Mouse (Mus musculus): ENCODE measurements around the gene Gcfc2.

The Gcfc2 gene

DNA sequence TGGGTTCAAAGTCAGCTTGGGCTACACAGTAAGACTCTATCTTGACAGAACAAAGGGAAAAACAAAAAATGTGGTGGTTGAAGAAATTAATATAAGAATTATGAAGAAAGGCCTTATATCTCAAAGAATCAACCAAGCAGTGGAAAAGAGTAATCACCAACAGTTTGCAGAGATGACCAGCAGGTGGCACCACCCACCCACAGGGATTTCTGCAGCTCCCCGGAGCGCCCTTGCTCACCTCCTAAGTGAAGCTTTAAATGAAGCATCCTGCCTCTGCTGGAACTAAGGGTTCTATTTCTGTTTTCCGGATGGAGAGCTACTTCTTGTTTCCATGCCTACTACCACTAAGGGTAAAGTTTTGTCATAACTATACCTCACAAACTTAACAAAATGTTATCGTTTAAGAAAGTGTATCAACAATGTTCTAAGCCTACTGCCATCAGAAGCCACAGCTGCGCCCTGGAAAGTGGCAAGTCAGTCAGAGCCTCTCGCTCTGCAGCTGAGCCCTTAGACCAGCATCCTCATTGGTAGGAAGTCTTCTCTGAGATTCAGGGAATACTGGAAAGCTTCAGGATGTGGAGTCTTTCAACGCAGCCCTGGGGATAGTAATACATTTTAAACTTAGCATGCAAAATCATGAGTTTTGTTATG lies 52.6 kb downstream of the Gcfc2 start:
- DNase-seq (ENCODE audit: low read depth, low spot score): peak; percentile 71

DNA sequence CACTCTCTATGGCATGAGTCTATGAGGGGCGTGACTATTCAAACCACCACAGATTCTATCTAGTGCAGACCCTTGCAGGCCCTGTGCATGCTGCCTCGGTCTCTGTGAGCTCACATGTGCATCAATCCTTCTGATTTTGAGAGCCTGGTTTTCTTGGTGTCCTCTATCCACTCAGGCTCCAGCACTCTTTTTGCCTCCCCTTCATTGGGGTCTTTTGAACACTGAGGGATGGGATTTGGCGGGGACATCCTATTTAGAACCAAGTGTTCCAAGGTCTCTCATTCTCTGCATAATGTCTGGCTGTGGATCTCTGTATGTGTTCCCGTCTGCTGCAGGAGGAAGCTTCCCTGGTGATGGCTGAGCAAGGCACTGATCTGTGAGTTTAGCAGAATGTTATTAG lies 55.8 kb downstream of the Gcfc2 start:
- DNase-seq (ENCODE audit: low read depth, low spot score): no peak

DNA sequence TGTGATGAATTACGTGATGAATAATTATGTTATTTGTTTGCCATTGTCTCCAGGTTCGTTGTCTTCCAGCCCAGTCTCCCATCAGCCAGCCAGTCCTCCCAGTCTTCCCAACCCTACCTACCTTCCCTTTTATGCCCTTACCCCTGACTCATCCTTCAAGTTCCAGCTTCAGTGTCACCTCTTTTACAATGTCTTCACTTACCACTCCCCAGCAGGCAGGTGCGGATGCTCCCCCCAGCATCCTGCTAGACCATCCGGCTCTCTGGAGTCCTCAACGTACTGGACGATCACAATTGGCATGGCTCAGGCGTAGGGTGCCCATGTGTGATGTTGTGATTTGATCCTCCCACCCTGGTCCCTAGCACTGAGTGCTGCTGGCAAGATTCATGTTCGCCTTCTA lies 62.7 kb downstream of the Gcfc2 start:
- DNase-seq (ENCODE audit: low read depth, low spot score): no peak

DNA sequence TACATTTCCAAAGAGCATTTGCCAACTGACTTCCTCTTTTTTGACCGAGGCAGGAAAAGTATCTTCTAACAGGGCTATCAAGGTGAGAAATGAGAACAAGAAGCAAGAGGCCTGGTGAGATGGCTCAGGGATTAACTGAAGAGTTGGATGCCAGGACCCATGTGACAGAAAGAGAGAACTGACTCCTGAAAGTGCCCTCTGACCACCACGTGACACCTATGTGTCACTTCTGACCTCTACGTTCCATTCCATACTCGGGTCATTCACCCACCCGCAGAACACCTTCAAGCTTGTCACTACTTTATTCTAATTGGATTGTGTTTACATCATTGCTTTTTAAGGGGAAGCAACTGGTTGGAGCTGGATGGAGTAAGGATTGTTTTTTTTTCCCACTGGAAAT lies 63.1 kb downstream of the Gcfc2 start:
- DNase-seq (ENCODE audit: low read depth, low spot score): no peak

DNA sequence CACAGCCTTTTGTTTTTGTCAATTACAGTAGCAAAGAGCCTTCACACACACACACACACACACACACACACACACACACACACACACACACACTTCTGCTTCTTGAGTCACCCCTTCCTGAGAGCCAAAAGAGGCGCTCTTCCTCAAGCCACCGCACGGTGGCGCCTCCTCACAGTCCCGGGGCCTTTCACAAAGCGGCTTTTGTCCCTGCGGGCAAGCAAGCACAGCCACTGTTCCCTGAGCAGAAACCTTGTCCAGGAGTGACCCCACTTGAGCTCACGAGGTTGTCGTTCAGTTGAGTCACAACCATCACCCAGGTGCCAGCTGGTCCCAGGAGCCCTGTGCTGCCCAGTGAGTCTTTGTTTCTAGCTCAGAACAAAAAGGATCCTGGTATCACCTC lies 63.5 kb downstream of the Gcfc2 start:
- peak; percentile 89 for DNase-seq (ENCODE audit: low read depth, low spot score)

DNA sequence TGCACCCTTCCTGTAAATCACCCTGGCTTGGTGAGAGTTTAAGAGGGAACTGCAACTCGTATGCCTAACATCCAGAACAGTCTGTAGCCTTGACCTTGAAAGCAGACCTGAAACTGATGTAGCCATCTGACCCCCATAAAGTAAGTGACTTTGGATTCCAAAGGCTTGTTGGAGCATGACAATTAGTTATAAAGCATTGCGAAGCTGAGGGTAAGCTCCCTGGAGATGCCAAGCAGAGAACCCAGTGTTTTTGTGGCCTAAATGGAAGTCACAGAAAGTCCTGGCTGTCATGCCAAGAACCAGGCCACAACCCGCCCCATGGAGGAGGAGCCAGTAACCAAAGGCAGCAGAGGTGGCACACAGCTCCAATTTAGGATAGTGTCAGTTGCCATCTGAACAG lies 64.1 kb downstream of the Gcfc2 start:
- no peak for DNase-seq (ENCODE audit: low read depth, low spot score)

DNA sequence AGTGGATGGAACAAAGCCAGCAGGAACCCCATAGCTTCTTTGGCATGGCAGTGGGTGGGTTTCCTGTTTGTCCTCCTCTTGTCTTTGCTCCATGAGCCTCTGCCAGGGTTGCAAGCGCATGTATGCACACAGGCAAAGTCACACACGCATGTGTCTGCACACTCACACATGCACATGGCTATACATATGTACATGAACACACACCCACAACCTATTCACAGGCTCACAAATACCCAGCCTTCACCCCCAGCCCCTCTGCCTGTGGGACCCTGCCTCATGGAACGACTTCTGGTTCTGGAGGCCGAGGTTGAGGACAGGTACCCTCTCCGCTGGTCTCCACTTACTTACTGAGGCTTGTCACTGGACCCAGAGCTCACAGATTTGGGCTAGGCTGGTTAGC lies 64.9 kb downstream of the Gcfc2 start:
- no peak for DNase-seq (ENCODE audit: low read depth, low spot score)

DNA sequence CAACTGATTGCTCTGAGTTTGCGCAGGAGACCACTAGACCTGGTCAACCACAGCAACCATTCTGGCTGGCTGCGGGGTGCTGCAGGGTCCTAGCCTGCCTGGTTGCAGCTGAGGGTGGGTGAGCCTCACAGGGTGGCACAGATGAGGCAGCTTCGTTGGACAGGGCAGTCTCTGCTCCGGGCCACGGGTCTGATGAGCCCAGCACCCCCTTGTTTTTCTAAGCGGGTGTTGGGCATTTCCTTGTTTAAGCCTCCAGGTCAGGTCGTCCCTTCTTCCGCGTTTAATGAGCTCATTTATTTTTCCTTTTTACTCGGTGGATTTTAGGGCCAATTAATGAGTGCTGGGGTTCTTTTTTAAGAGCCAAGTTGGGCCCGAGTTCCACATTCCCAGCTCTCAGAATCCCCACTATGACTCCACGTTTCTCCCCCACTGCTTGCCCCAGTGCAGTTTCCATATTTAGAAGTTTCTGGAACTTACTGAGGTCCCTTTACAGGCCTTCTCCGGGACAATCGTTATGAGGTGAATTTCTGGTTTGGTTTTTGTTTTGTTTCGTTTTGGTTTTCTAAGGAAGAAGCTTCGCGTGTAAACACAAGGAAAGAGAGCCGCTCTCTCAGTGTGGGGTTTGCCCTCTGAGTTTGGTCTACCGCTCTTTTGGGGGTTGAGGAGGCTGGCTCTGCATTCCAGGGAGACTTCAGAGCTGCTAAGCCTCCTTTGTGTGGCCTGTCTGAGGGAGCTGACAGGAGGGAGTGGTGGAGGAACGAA lies 66.8 kb downstream of the Gcfc2 start:
- peak; percentile 57 for DNase-seq (ENCODE audit: low read depth, low spot score)

Measured in forelimb bud, embryonic 11.5 days (tissue).